Mouse (Mus musculus) Patski (cell line): Measurements from ENCODE around the gene Scap. TPM values are rescaled to one million over a fixed set of nuclear protein-coding genes. Genes with fewer than 3 reads are reported as not detected.
A peak's percentile ranks its signal among the peaks of the same experiment; 100 is the strongest.

Source experiments
- ATAC-seq: fragments of 100-300 bp; one replicate; pipeline ENCODE4 v1.8.0; 2021
- CTCF ChIA-PET: fragments of 350-600 bp; sonication (Branson Sonifier 250); formaldehyde crosslinking; loops from one replicate; lab custom pipeline; 2022; ENCODE audit warnings: inconsistent platforms; lab: Charles Lee
- POLR2A ChIA-PET: fragments of 350-600 bp; sonication (Branson Sonifier 250); formaldehyde crosslinking; loops from one replicate; lab custom pipeline; 2022; ENCODE audit warnings: antibody characterized with exemption, inconsistent platforms; lab: Charles Lee
- DNase-seq: peaks from one replicate; pipeline ENCODE4 v3.0.0-alpha.2; 2011; ENCODE audit warnings: low read depth, low spot score
- H3K27me3 ChIP-seq: fragments of 371-371 bp; one replicate; pipeline ENCODE4 v1.5.1; 2021
- CTCF ChIP-seq: fragments of 100-300 bp; IDR thresholded peaks from one replicate; pipeline ENCODE4 v1.5.1; 2021
- in situ Hi-C: fragments of 300-500 bp; cut with MboI; formaldehyde crosslinking; loops from 3 replicates; pipeline ENCODE4 v1.11.1; 2018; ENCODE audit warnings: low pct_unique_long_range_greater_than_20kb, mixed read lengths
- polyA plus RNA-seq: library from polyadenylated mRNA; unstranded; gene quantifications from one replicate; pipeline ENCODE4 v1.2.3, GENCODE M21; 2021

Gene Scap
- polyA plus RNA-seq, 1 experiment from 2014 or later = 54.7 TPM

GRCm38 (mm10) chr9:110408099-110408773 is 75.1 kb downstream of the Scap start, which contains the start of gene Ptpn23:
TSS of gene Ptpn23 (minus strand) at chr9:110408213.
- ChIA-PET POLR2A (interaction anchor here (1.0 kb wide), 1 partner anchor 75 kb away, joined by 3 read pairs; the partner anchor contains the start of gene Scap), CTCF (no interaction called here)
- no peak for TF ChIP-seq CTCF
- in situ Hi-C loops = no loop called here
- DNase-seq (peak; percentile 86), ATAC-seq (peak; percentile 76)
- no peaks in the 10 kb centered on the region for H3K27me3 ChIP-seq

- ChIA-PET CTCF (interaction anchor here (0.8 to 2.0 kb wide), 13 partner anchors 10 to 370 kb away, joined by 3 to 7 read pairs (median 4); partner anchors contain the start of gene Scap), POLR2A (interaction anchor here (1.0 kb wide), 1 partner anchor 221 kb away, joined by 3 read pairs; no protein-coding TSS in a partner anchor)
- H3K27me3 ChIP-seq = no peaks in the 10 kb centered on the region
- DNase-seq (no peak), ATAC-seq (peak; percentile 46)
- in situ Hi-C loops = loop anchor here (10.0 kb wide), 1 partner anchor 304 kb away; no protein-coding TSS in a partner anchor
- TF ChIP-seq CTCF = peak; percentile 92
These were observed 78.1 kb downstream of the Scap start for GRCm38 (mm10) chr9:110410908-110411887.

GRCm38 (mm10) chr9:110412926-110413325 is 79.8 kb downstream of the Scap start:
- in situ Hi-C loops = loop anchor here (10.0 kb wide), 1 partner anchor 302 kb away; no protein-coding TSS in a partner anchor
- DNase-seq (no peak), ATAC-seq (no peak)
- H3K27me3 ChIP-seq = no peaks in the 10 kb centered on the region
- ChIA-PET POLR2A (no interaction called here), CTCF (interaction anchor here (1.0 to 2.0 kb wide), 4 partner anchors 12 to 369 kb away, joined by 3 to 7 read pairs (median 3); no protein-coding TSS in a partner anchor)
- no peak for TF ChIP-seq CTCF

- POLR2A ChIA-PET = no interaction called here
- in situ Hi-C loops = loop anchor here (10.0 kb wide), 1 partner anchor 301 kb away; no protein-coding TSS in a partner anchor
- CTCF ChIA-PET = interaction anchor here (1.3 kb wide), 1 partner anchor 302 kb away, joined by 3 read pairs; no protein-coding TSS in a partner anchor
- no peaks in the 10 kb centered on the region for H3K27me3 ChIP-seq
- DNase-seq (no peak), ATAC-seq (no peak)
- TF ChIP-seq CTCF = peak; percentile 73
These were observed 80.7 kb downstream of the Scap start for GRCm38 (mm10) chr9:110413785-110414184.

GRCm38 (mm10) chr9:110419511-110420112 is 86.5 kb downstream of the Scap start, which contains the start of gene Ngp:
TSS of gene Ngp (plus strand) at chr9:110419747.
- H3K27me3 ChIP-seq = no peaks in the 10 kb centered on the region
- TF ChIP-seq CTCF = no peak
- in situ Hi-C loops = loop anchor here (10.0 kb wide), 2 partner anchors 295 to 455 kb away; partner anchors contain the start of gene Als2cl
- ATAC-seq (no peak), DNase-seq (no peak)
- POLR2A ChIA-PET = no interaction called here
- CTCF ChIA-PET = interaction anchor here (0.7 kb wide), 2 partner anchors 28 to 362 kb away, joined by 3 read pairs; no protein-coding TSS in a partner anchor

- CTCF ChIA-PET = no interaction called here
- DNase-seq (no peak), ATAC-seq (no peak)
- no peaks in the 10 kb centered on the region for H3K27me3 ChIP-seq
- TF ChIP-seq CTCF = no peak
- in situ Hi-C loops = loop anchor here (10.0 kb wide), 1 partner anchor 194 kb away; the partner anchor contains the start of gene Nradd
- POLR2A ChIA-PET = interaction anchor here (0.6 kb wide), 2 partner anchors 17 to 55 kb away, joined by 3 read pairs; no protein-coding TSS in a partner anchor
These were observed 98.2 kb downstream of the Scap start for GRCm38 (mm10) chr9:110431241-110431640.

GRCm38 (mm10) chr9:110433045-110433444 is 100.0 kb downstream of the Scap start:
- in situ Hi-C loops = loop anchor here (10.0 kb wide), 1 partner anchor 192 kb away; the partner anchor contains the start of gene Nradd
- POLR2A ChIA-PET = no interaction called here
- H3K27me3 ChIP-seq = no peaks in the 10 kb centered on the region
- DNase-seq = no peak
- CTCF ChIA-PET = no interaction called here
- no peak for TF ChIP-seq CTCF
- no peak for ATAC-seq

Other genes with a start within 250 kb of the Scap start
- 65.4 TPM for gene Smarcc1, start 215.6 kb upstream of the Scap start, polyA plus RNA-seq
- 120 TPM for gene Dhx30, start 215.5 kb upstream of the Scap start, polyA plus RNA-seq
- 0.41 TPM for gene Cspg5, start 89.5 kb upstream of the Scap start, polyA plus RNA-seq
- gene Elp6, start 28.1 kb upstream of the Scap start, polyA plus RNA-seq = 18.4 TPM
- gene Ptpn23, start 74.9 kb downstream of the Scap start, polyA plus RNA-seq = 107 TPM
- gene Ngp, start 86.5 kb downstream of the Scap start, polyA plus RNA-seq = not detected
- gene Klhl18, start 143.4 kb downstream of the Scap start, polyA plus RNA-seq = 11.6 TPM
- gene Kif9, start 143.7 kb downstream of the Scap start, polyA plus RNA-seq = 6.6 TPM
- gene Setd2, start 199.3 kb downstream of the Scap start, polyA plus RNA-seq = 75.1 TPM